Mouse (Mus musculus): ENCODE data around the gene Xdh. TPM values are rescaled to one million over a fixed set of nuclear protein-coding genes. Genes with fewer than 3 reads are reported as not detected.
A peak's percentile ranks its signal among the peaks of the same experiment; 100 is the strongest.

The Xdh gene
- polyA plus RNA-seq, 1 experiment: 25.2 TPM

- WGBS: 91% methylated on average over 6 of the region's 6 CpGs
- TF ChIP-seq POLR2A (IDR thresholded peaks at IDR 0.05; ENCODE audit: control insufficient read depth, extremely low read depth, insufficient read depth, low read length, poor library complexity) (no peak), CTCF (IDR thresholded peaks at IDR 0.05; ENCODE audit: borderline replicate concordance, control insufficient read depth, extremely low read depth, insufficient read depth, low read length, poor library complexity) (no peak)
- H3K36me3 ChIP-seq (ENCODE audit: control insufficient read depth, insufficient read depth, low read length): no peaks in the 10 kb centered on the region
- DNase-seq: no peak
- no peak overlapping the region for H3K27ac ChIP-seq (ENCODE audit: control insufficient read depth, insufficient read depth, low read length)
- no peaks in the 10 kb centered on the region for H3K27me3 ChIP-seq (ENCODE audit: control insufficient read depth, insufficient read depth, low read length)
- no peak overlapping the region for H3K4me3 ChIP-seq (ENCODE audit: control insufficient read depth, insufficient read depth, low read length)
- peaks cover 7% of the 10 kb centered on the region for H3K4me1 ChIP-seq (replicated peaks; ENCODE audit: control insufficient read depth, insufficient read depth, low read length)
Observed at GRCm38 (mm10) chr17:73880286-73880685, 69.7 kb downstream of the Xdh start.

GRCm38 (mm10) chr17:73879262-73879916, 70.6 kb downstream of the Xdh start:
- peaks cover 7% of the 10 kb centered on the region for H3K4me1 ChIP-seq (replicated peaks; ENCODE audit: control insufficient read depth, insufficient read depth, low read length)

GRCm38 (mm10) chr17:73875674-73876073, 74.3 kb downstream of the Xdh start:
- peaks cover 11% of the 10 kb centered on the region for H3K4me1 ChIP-seq (replicated peaks; ENCODE audit: control insufficient read depth, insufficient read depth, low read length)
- no peaks in the 10 kb centered on the region for H3K36me3 ChIP-seq (ENCODE audit: control insufficient read depth, insufficient read depth, low read length)
- H3K4me3 ChIP-seq (ENCODE audit: control insufficient read depth, insufficient read depth, low read length): no peak overlapping the region
- H3K27ac ChIP-seq (ENCODE audit: control insufficient read depth, insufficient read depth, low read length): no peak overlapping the region
- TF ChIP-seq CTCF (IDR thresholded peaks at IDR 0.05; ENCODE audit: borderline replicate concordance, control insufficient read depth, extremely low read depth, insufficient read depth, low read length, poor library complexity) (no peak), POLR2A (IDR thresholded peaks at IDR 0.05; ENCODE audit: control insufficient read depth, extremely low read depth, insufficient read depth, low read length, poor library complexity) (no peak)
- DNase-seq: no peak
- H3K27me3 ChIP-seq (ENCODE audit: control insufficient read depth, insufficient read depth, low read length): no peaks in the 10 kb centered on the region
- WGBS: 26% methylated on average over 7 of the region's 7 CpGs

More at GRCm38 (mm10) chr17:73879262-73879916, 70.6 kb downstream of the Xdh start:
- TF ChIP-seq POLR2A (IDR thresholded peaks at IDR 0.05; ENCODE audit: control insufficient read depth, extremely low read depth, insufficient read depth, low read length, poor library complexity) (no peak), CTCF (IDR thresholded peaks at IDR 0.05; ENCODE audit: borderline replicate concordance, control insufficient read depth, extremely low read depth, insufficient read depth, low read length, poor library complexity) (no peak)
- WGBS: 98% methylated on average over 10 of the region's 10 CpGs
- no peaks in the 10 kb centered on the region for H3K36me3 ChIP-seq (ENCODE audit: control insufficient read depth, insufficient read depth, low read length)
- DNase-seq: no peak
- no peaks in the 10 kb centered on the region for H3K27me3 ChIP-seq (ENCODE audit: control insufficient read depth, insufficient read depth, low read length)
- H3K27ac ChIP-seq (ENCODE audit: control insufficient read depth, insufficient read depth, low read length): no peak overlapping the region
- no peak overlapping the region for H3K4me3 ChIP-seq (ENCODE audit: control insufficient read depth, insufficient read depth, low read length)

DNA sequence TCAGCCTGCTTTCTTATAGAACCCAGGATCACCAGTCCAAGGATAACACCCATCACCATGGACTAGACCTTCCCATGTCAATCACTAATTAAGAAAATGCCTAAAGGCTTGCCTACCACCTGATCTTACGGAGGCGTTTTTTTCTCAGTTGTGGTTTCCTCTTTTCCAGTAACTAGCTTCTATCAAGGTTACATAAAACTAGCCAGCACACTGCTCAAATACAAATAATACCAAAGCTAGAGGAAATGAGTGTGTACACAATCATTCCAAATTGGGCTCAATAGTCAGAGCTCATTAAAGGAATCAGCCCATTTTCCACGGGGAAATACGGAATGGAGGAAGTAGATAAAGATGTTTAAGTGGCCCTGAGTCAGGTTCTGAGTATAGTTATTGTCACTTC, 74.7 kb downstream of the Xdh start:
- H3K4me3 ChIP-seq (ENCODE audit: control insufficient read depth, insufficient read depth, low read length): no peak overlapping the region
- TF ChIP-seq POLR2A (IDR thresholded peaks at IDR 0.05; ENCODE audit: control insufficient read depth, extremely low read depth, insufficient read depth, low read length, poor library complexity): no peak
- TF ChIP-seq CTCF (IDR thresholded peaks at IDR 0.05; ENCODE audit: borderline replicate concordance, control insufficient read depth, extremely low read depth, insufficient read depth, low read length, poor library complexity): no peak
- H3K4me1 ChIP-seq (replicated peaks; ENCODE audit: control insufficient read depth, insufficient read depth, low read length): peaks cover 15% of the 10 kb centered on the region
- WGBS: 16% methylated on average over 4 of the region's 4 CpGs
- no peaks in the 10 kb centered on the region for H3K36me3 ChIP-seq (ENCODE audit: control insufficient read depth, insufficient read depth, low read length)
- no peak overlapping the region for H3K27ac ChIP-seq (ENCODE audit: control insufficient read depth, insufficient read depth, low read length)
- DNase-seq: no peak
- H3K27me3 ChIP-seq (ENCODE audit: control insufficient read depth, insufficient read depth, low read length): no peaks in the 10 kb centered on the region

GRCm38 (mm10) chr17:73870956-73871605, 78.9 kb downstream of the Xdh start:
- peaks cover 25% of the 10 kb centered on the region for H3K4me1 ChIP-seq (replicated peaks; ENCODE audit: control insufficient read depth, insufficient read depth, low read length)
- WGBS: 39% methylated on average over 14 of the region's 14 CpGs
- no peaks in the 10 kb centered on the region for H3K27me3 ChIP-seq (ENCODE audit: control insufficient read depth, insufficient read depth, low read length)
- no peaks in the 10 kb centered on the region for H3K36me3 ChIP-seq (ENCODE audit: control insufficient read depth, insufficient read depth, low read length)
- H3K27ac ChIP-seq (ENCODE audit: control insufficient read depth, insufficient read depth, low read length): no peak overlapping the region
- DNase-seq: peak; percentile 48
- no peak overlapping the region for H3K4me3 ChIP-seq (ENCODE audit: control insufficient read depth, insufficient read depth, low read length)
- TF ChIP-seq POLR2A (IDR thresholded peaks at IDR 0.05; ENCODE audit: control insufficient read depth, extremely low read depth, insufficient read depth, low read length, poor library complexity): no peak

GRCm38 (mm10) chr17:73869008-73869685, 80.8 kb downstream of the Xdh start:
- peak; percentile 80 for DNase-seq
- Histone ChIP-seq H3K27ac (ENCODE audit: control insufficient read depth, insufficient read depth, low read length) (0 out of 2 replicates have a peak overlapping the region, but pooled peaks have one; percentile 27), H3K4me1 (replicated peaks; ENCODE audit: control insufficient read depth, insufficient read depth, low read length) (peaks cover 20% of the 10 kb centered on the region), H3K4me3 (ENCODE audit: control insufficient read depth, insufficient read depth, low read length) (no peak overlapping the region), H3K27me3 (ENCODE audit: control insufficient read depth, insufficient read depth, low read length) (no peaks in the 10 kb centered on the region), H3K36me3 (ENCODE audit: control insufficient read depth, insufficient read depth, low read length) (no peaks in the 10 kb centered on the region)
- TF ChIP-seq CTCF (IDR thresholded peaks at IDR 0.05; ENCODE audit: borderline replicate concordance, control insufficient read depth, extremely low read depth, insufficient read depth, low read length, poor library complexity) (no peak), POLR2A (IDR thresholded peaks at IDR 0.05; ENCODE audit: control insufficient read depth, extremely low read depth, insufficient read depth, low read length, poor library complexity) (no peak)
- WGBS: 30% methylated on average over 9 of the region's 9 CpGs

Data from thymus, adult 2 months (tissue).